Mouse (Mus musculus) 3134 (cell line): ENCODE measurements around the gene H2-Eb2.
"Not testable (repeated sequence)": the region's sequence is repeated elsewhere in the genome, so short reads cannot be mapped to it uniquely, and the experiment has no call there.

Experiments
- DNase-seq: peaks from one replicate; pipeline ENCODE4 v3.0.0-alpha.2; 2011; ENCODE audit warnings: low spot score; ENCODE audit not compliant: insufficient read length; ENCODE audit errors: extremely low read depth

Gene H2-Eb2

GRCm38 (mm10) chr17:34305380-34306030 lies 20.0 kb upstream of the H2-Eb2 start, which contains the start of gene H2-Eb1:
TSS of gene H2-Eb1 (plus strand) at chr17:34305867.
- DNase-seq: no peak

GRCm38 (mm10) chr17:34306407-34306806 lies 19.1 kb upstream of the H2-Eb2 start:
- DNase-seq: no peak

- no peak for DNase-seq
These were observed 18.2 kb upstream of the H2-Eb2 start for GRCm38 (mm10) chr17:34307216-34307615.

- DNase-seq: no peak
These were observed 17.3 kb upstream of the H2-Eb2 start for GRCm38 (mm10) chr17:34308161-34308560.

- DNase-seq: no peak
These were observed 16.2 kb upstream of the H2-Eb2 start for GRCm38 (mm10) chr17:34309225-34309624.

GRCm38 (mm10) chr17:34309683-34310385 lies 15.6 kb upstream of the H2-Eb2 start:
- no peak for DNase-seq

- DNase-seq: not testable (repeated sequence)
These were observed 14.9 kb upstream of the H2-Eb2 start for GRCm38 (mm10) chr17:34310526-34310925.

- no peak for DNase-seq
These were observed 13.3 kb upstream of the H2-Eb2 start for GRCm38 (mm10) chr17:34312185-34312584.

- peak; percentile 23 for DNase-seq
These were observed 12.1 kb upstream of the H2-Eb2 start for GRCm38 (mm10) chr17:34313393-34313792.

- DNase-seq: no peak
These were observed 11.2 kb upstream of the H2-Eb2 start for GRCm38 (mm10) chr17:34314286-34314685.

- no peak for DNase-seq
These were observed 10.0 kb upstream of the H2-Eb2 start for GRCm38 (mm10) chr17:34315512-34315911.

GRCm38 (mm10) chr17:34316697-34317096 lies 8.8 kb upstream of the H2-Eb2 start:
- no peak for DNase-seq

GRCm38 (mm10) chr17:34317275-34317674 lies 8.2 kb upstream of the H2-Eb2 start:
- DNase-seq: no peak

GRCm38 (mm10) chr17:34326373-34326772 lies 908 bp downstream of the H2-Eb2 start:
- no peak for DNase-seq

GRCm38 (mm10) chr17:34329807-34330206 lies 4.3 kb downstream of the H2-Eb2 start:
- no peak for DNase-seq

GRCm38 (mm10) chr17:34331200-34331599 lies 5.7 kb downstream of the H2-Eb2 start:
- DNase-seq: no peak

GRCm38 (mm10) chr17:34340619-34341402 lies 15.3 kb downstream of the H2-Eb2 start:
- no peak for DNase-seq

- no peak for DNase-seq
These were observed 19.4 kb downstream of the H2-Eb2 start for GRCm38 (mm10) chr17:34344882-34345281.

GRCm38 (mm10) chr17:34345486-34345885 lies 20.0 kb downstream of the H2-Eb2 start:
- DNase-seq: no peak

GRCm38 (mm10) chr17:34346041-34346440 lies 20.6 kb downstream of the H2-Eb2 start:
- no peak for DNase-seq

GRCm38 (mm10) chr17:34347606-34348308 lies 22.3 kb downstream of the H2-Eb2 start:
- DNase-seq: no peak
